Mouse (Mus musculus) cerebellum, adult 2 months (tissue): ENCODE measurements at regions not wholly inside any gene's neighbourhood (a gene's known extent, or its start where the extent isn't known, plus 50 kb on each side); places are given as distances from the start of the nearest gene placed in this dataset.

ENCODE experiments used
- CTCF ChIP-seq: fragments of 200-500 bp; IDR thresholded peaks from 2 replicates; pipeline ENCODE4 v1.5.1; 2011; ENCODE audit warnings: low read depth, mild to moderate bottlenecking, control low read depth, low read length, moderate library complexity, borderline replicate concordance; ENCODE audit not compliant: insufficient read depth
- POLR2A ChIP-seq: fragments of 200-500 bp; IDR thresholded peaks from 2 replicates; pipeline ENCODE4 v1.6.1; 2011; ENCODE audit warnings: low read length, control low read depth, borderline replicate concordance; ENCODE audit not compliant: insufficient read depth

- TF ChIP-seq POLR2A = no peak
- no peak for TF ChIP-seq CTCF
These were observed 785.3 kb upstream of the Cited2 start for GRCm38 (mm10) chr10:16937705-16938104.
